Mouse (Mus musculus): ENCODE measurements at regions not wholly inside any gene's neighbourhood (a gene's known extent, or its start where the extent isn't known, plus 50 kb on each side); places are given as distances from the start of the nearest gene placed in this dataset.

- no peak for DNase-seq (ENCODE audit: low spot score)
- no peaks in the 10 kb centered on the region for H3K9me3 ChIP-seq (replicated peaks; ENCODE audit: control insufficient read depth, low read length)
- H3K9ac ChIP-seq (replicated peaks; ENCODE audit: low read depth, low read length) = no peak overlapping the region
- no peaks in the 10 kb centered on the region for H3K27me3 ChIP-seq (ENCODE audit: control insufficient read depth, insufficient read depth, low read length)
- TF ChIP-seq EP300 (IDR thresholded peaks at IDR 0.05; ENCODE audit: low read depth) (no peak), CTCF (IDR thresholded peaks at IDR 0.05; ENCODE audit: low read depth) (no peak)
- no peak overlapping the region for H3K4me2 ChIP-seq (ENCODE audit: low read depth, low read length)
- H3K4me3 ChIP-seq (ENCODE audit: low read depth, low read length) = no peak overlapping the region
- no peak overlapping the region for H3K27ac ChIP-seq (ENCODE audit: low read depth)
- H3K4me1 ChIP-seq (ENCODE audit: control insufficient read depth, insufficient read depth) = no peaks in the 10 kb centered on the region
- 57% methylated on average over 2 of the region's 2 CpGs for WGBS
- H3K36me3 ChIP-seq (replicated peaks; ENCODE audit: control insufficient read depth, insufficient read depth, low read length) = no peaks in the 10 kb centered on the region
- no peak for ATAC-seq (ENCODE audit: insufficient read depth, low read depth)
Observed at GRCm38 (mm10) chrX:158615096-158615495, 572.0 kb upstream of the Cnksr2 start.

GRCm38 (mm10) chrX:158627390-158627789, 582.7 kb upstream of the Rps6ka3 start:
- no peak overlapping the region for H3K9ac ChIP-seq (replicated peaks; ENCODE audit: low read depth, low read length)
- ATAC-seq (ENCODE audit: insufficient read depth, low read depth) (no peak), DNase-seq (ENCODE audit: low spot score) (no peak)
- H3K36me3 ChIP-seq (replicated peaks; ENCODE audit: control insufficient read depth, insufficient read depth, low read length) = no peaks in the 10 kb centered on the region
- TF ChIP-seq EP300 (IDR thresholded peaks at IDR 0.05; ENCODE audit: low read depth) = no peak
- TF ChIP-seq CTCF (IDR thresholded peaks at IDR 0.05; ENCODE audit: low read depth) = no peak
- no peaks in the 10 kb centered on the region for H3K9me3 ChIP-seq (replicated peaks; ENCODE audit: control insufficient read depth, low read length)
- H3K27me3 ChIP-seq (ENCODE audit: control insufficient read depth, insufficient read depth, low read length) = no peaks in the 10 kb centered on the region
- no peak overlapping the region for H3K27ac ChIP-seq (ENCODE audit: low read depth)
- H3K4me3 ChIP-seq (ENCODE audit: low read depth, low read length) = no peak overlapping the region
- WGBS = 50% methylated on average over 3 of the region's 3 CpGs
- no peak overlapping the region for H3K4me2 ChIP-seq (ENCODE audit: low read depth, low read length)
- no peaks in the 10 kb centered on the region for H3K4me1 ChIP-seq (ENCODE audit: control insufficient read depth, insufficient read depth)

GRCm38 (mm10) chrX:158632406-158632805, 577.7 kb upstream of the Rps6ka3 start:
- 73% methylated on average over 1 of the region's 1 CpGs for WGBS
- no peak overlapping the region for H3K27ac ChIP-seq (ENCODE audit: low read depth)
- H3K4me3 ChIP-seq (ENCODE audit: low read depth, low read length) = no peak overlapping the region

GRCm38 (mm10) chrX:158652226-158652625, 557.9 kb upstream of the Rps6ka3 start:
- ATAC-seq (ENCODE audit: insufficient read depth, low read depth) (no peak), DNase-seq (ENCODE audit: low spot score) (no peak)
- H3K27me3 ChIP-seq (ENCODE audit: control insufficient read depth, insufficient read depth, low read length) = no peaks in the 10 kb centered on the region
- no peaks in the 10 kb centered on the region for H3K9me3 ChIP-seq (replicated peaks; ENCODE audit: control insufficient read depth, low read length)
- no peak overlapping the region for H3K4me2 ChIP-seq (ENCODE audit: low read depth, low read length)
- TF ChIP-seq CTCF (IDR thresholded peaks at IDR 0.05; ENCODE audit: low read depth) = no peak
- no peak for TF ChIP-seq EP300 (IDR thresholded peaks at IDR 0.05; ENCODE audit: low read depth)
- H3K36me3 ChIP-seq (replicated peaks; ENCODE audit: control insufficient read depth, insufficient read depth, low read length) = no peaks in the 10 kb centered on the region
- no peak overlapping the region for H3K27ac ChIP-seq (ENCODE audit: low read depth)
- no peak overlapping the region for H3K9ac ChIP-seq (replicated peaks; ENCODE audit: low read depth, low read length)
- no peaks in the 10 kb centered on the region for H3K4me1 ChIP-seq (ENCODE audit: control insufficient read depth, insufficient read depth)
- no peak overlapping the region for H3K4me3 ChIP-seq (ENCODE audit: low read depth, low read length)
- WGBS = 58% methylated on average over 4 of the region's 4 CpGs

More at GRCm38 (mm10) chrX:158632406-158632805, 577.7 kb upstream of the Rps6ka3 start:
- no peaks in the 10 kb centered on the region for H3K27me3 ChIP-seq (ENCODE audit: control insufficient read depth, insufficient read depth, low read length)
- no peaks in the 10 kb centered on the region for H3K4me1 ChIP-seq (ENCODE audit: control insufficient read depth, insufficient read depth)
- H3K9me3 ChIP-seq (replicated peaks; ENCODE audit: control insufficient read depth, low read length) = no peaks in the 10 kb centered on the region
- no peak overlapping the region for H3K4me2 ChIP-seq (ENCODE audit: low read depth, low read length)
- no peak overlapping the region for H3K9ac ChIP-seq (replicated peaks; ENCODE audit: low read depth, low read length)
- TF ChIP-seq EP300 (IDR thresholded peaks at IDR 0.05; ENCODE audit: low read depth) = no peak
- TF ChIP-seq CTCF (IDR thresholded peaks at IDR 0.05; ENCODE audit: low read depth) = no peak
- ATAC-seq (ENCODE audit: insufficient read depth, low read depth) (no peak), DNase-seq (ENCODE audit: low spot score) (no peak)
- no peaks in the 10 kb centered on the region for H3K36me3 ChIP-seq (replicated peaks; ENCODE audit: control insufficient read depth, insufficient read depth, low read length)

- ATAC-seq (ENCODE audit: insufficient read depth, low read depth) = no peak
- no peaks in the 10 kb centered on the region for H3K4me1 ChIP-seq (ENCODE audit: control insufficient read depth, insufficient read depth)
- H3K9ac ChIP-seq (replicated peaks; ENCODE audit: low read depth, low read length) = no peak overlapping the region
- DNase-seq (ENCODE audit: low spot score) = no peak
- H3K27me3 ChIP-seq (ENCODE audit: control insufficient read depth, insufficient read depth, low read length) = no peaks in the 10 kb centered on the region
- no peaks in the 10 kb centered on the region for H3K36me3 ChIP-seq (replicated peaks; ENCODE audit: control insufficient read depth, insufficient read depth, low read length)
- H3K4me3 ChIP-seq (ENCODE audit: low read depth, low read length) = no peak overlapping the region
- no peak for TF ChIP-seq EP300 (IDR thresholded peaks at IDR 0.05; ENCODE audit: low read depth)
- WGBS = 60% methylated on average over 4 of the region's 4 CpGs
- H3K4me2 ChIP-seq (ENCODE audit: low read depth, low read length) = no peak overlapping the region
- H3K9me3 ChIP-seq (replicated peaks; ENCODE audit: control insufficient read depth, low read length) = no peaks in the 10 kb centered on the region
- no peak overlapping the region for H3K27ac ChIP-seq (ENCODE audit: low read depth)
Observed at GRCm38 (mm10) chrX:158656188-158656587, 553.9 kb upstream of the Rps6ka3 start.

- DNase-seq (ENCODE audit: low spot score) = no peak
- Histone ChIP-seq H3K9me3 (replicated peaks; ENCODE audit: control insufficient read depth, low read length) (no peaks in the 10 kb centered on the region), H3K36me3 (replicated peaks; ENCODE audit: control insufficient read depth, insufficient read depth, low read length) (no peaks in the 10 kb centered on the region), H3K27me3 (ENCODE audit: control insufficient read depth, insufficient read depth, low read length) (no peaks in the 10 kb centered on the region), H3K4me2 (ENCODE audit: low read depth, low read length) (no peak overlapping the region), H3K27ac (ENCODE audit: low read depth) (no peak overlapping the region), H3K4me1 (ENCODE audit: control insufficient read depth, insufficient read depth) (no peaks in the 10 kb centered on the region), H3K9ac (replicated peaks; ENCODE audit: low read depth, low read length) (no peak overlapping the region), H3K4me3 (ENCODE audit: low read depth, low read length) (no peak overlapping the region)
- ATAC-seq (ENCODE audit: insufficient read depth, low read depth) = no peak
- 71% methylated on average over 1 of the region's 1 CpGs for WGBS
- no peak for TF ChIP-seq EP300 (IDR thresholded peaks at IDR 0.05; ENCODE audit: low read depth)
- no peak for TF ChIP-seq CTCF (IDR thresholded peaks at IDR 0.05; ENCODE audit: low read depth)
Observed at GRCm38 (mm10) chrX:158694191-158694590, 515.9 kb upstream of the Rps6ka3 start.

Measured in heart, postnatal 0 days (tissue).